Mouse (Mus musculus) megakaryocyte-erythroid progenitor cell, adult 5-6 weeks (primary cell): ENCODE results near the gene Exosc5. TPM values are rescaled to one million over a fixed set of nuclear protein-coding genes. Genes with fewer than 3 reads are reported as not detected.

Experiments
- ATAC-seq: replicated peaks from 2 replicates; pipeline ENCODE4 v1.8.0; 2016; ENCODE audit warnings: mild to moderate bottlenecking, inconsistent platforms; ENCODE audit not compliant: severe bottlenecking, poor library complexity, low FRiP score, low TSS enrichment
- total RNA-seq, 2 experiments: library from RNA; stranded (forward) in 1 of 2; stranded (reverse) in 1 of 2; fragments of 200-1000, 215-1000 nt in 1 of 2; fragments of >200 nt in 1 of 2; fragmentation: Nextera tagmentation in 1 of 2; gene quantifications; 2 replicates each; pipeline ENCODE4 v1.2.3; 2014 to 2017

Exosc5 gene
- total RNA-seq, 2 experiments from 2014 or later = 43.9 to 123 TPM

DNA sequence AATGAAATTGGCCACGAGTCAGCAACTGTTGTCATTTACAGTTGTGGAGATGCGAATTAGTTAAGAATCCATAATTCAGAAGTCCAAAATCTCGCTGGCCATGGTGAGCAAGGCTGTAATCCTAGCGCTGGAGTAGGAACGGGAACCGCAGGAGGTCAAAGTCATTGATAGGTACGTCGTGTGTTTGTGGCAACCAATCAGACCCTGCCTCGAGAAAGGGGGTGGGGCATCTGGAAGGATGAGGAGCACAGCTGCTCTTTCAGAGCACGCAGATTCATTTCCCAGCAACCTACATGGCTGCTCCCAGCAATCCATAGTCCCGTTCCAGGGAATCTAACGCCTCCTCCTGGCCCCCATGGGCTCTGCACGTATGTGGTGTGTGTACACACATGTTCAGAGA, 40.9 kb downstream of the Exosc5 start:
- no peak for ATAC-seq

DNA sequence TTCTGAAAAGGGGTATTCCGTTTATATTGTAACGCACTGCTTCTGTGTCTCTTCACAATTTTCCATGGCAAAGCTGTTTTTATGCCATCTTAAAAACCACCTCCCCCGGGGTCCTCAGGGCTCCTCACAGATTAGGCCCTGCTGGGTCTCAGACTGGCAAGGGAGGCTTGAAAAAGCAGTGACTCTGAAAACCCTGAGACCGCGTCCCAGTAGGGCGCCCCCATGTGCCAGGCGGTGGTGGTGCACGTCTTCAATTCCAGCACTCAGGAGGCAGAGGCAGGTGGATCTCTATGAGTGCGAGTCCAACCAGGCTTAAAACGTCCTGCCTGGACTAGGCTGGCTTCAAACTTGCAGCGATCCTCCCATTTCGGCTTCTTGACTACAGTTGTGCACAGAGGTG, 41.8 kb downstream of the Exosc5 start:
- ATAC-seq = no peak

DNA sequence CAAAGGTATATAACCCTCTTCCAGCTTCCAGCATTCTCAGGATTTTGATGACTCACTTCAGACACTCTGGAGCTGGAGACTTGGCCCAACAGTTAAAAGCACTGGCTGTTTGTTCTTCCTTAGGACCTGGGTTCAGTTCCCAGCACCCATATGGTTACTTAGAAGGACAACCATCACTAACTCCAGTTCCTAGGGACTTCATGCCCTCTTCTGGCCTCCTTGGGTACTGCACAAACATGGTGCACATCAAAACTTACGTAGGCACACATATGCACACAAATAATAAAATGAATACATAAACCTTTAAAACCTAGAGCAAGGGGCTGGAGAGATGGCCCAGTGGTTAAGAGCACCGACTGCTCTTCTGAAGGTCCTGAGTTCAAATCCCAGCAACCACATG, 43.4 kb downstream of the Exosc5 start:
- no peak for ATAC-seq

DNA sequence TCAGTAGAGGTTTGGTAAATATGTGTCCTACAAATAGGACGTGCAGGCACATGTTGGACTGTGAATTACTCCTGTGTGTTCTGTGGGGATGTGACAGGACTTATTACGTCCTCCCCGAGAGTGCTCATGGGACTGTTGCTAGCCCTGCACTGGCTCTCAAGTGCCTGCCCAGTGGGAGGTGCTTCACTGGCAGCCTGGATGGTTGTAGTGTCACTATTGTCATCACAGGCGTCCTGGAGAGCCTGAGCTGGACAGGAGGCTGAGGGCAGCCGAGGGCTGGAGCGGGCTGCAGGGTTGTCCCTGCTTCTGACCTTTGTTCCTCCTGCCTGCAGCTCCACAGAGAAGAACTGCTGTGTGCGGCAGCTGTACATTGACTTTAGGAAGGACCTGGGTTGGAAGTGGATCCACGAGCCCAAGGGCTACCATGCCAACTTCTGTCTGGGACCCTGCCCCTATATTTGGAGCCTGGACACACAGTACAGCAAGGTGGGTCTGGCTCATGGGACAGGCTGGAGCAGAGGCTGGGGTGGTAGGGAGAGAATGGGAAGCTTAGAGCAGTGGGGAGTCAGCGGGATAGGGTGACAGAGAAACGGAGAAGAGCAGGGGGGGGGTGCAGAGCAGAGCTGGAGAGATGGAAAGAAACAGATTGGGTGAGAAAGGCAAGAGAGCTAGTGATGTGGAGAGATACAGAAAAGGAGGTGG, 45.0 kb downstream of the Exosc5 start:
- no peak for ATAC-seq

DNA sequence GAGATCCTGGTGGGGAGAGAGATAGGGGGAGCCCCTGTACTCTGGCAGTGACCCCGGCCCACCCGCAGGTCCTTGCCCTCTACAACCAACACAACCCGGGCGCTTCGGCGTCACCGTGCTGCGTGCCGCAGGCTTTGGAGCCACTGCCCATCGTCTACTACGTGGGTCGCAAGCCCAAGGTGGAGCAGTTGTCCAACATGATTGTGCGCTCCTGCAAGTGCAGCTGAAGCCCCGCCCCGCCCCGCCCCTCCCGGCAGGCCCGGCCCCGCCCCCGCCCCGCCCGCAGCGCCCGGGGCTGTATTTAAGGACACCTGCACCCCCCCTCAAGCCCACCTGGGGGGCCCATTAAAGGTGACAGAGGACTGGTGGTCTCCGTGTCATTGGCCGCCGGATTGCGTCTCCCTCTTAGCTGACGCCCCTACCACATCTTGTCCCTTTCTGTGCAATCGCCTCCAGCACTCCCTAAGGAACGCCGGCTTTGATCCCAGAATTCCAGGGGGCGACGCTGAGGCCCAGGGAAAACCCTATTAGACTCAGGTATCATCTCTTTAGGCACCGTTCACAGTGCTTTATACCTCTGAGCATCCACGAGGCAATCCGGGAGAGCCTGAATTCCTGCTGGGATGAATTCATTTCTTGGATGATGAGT, 45.9 kb downstream of the Exosc5 start:
- no peak for ATAC-seq

DNA sequence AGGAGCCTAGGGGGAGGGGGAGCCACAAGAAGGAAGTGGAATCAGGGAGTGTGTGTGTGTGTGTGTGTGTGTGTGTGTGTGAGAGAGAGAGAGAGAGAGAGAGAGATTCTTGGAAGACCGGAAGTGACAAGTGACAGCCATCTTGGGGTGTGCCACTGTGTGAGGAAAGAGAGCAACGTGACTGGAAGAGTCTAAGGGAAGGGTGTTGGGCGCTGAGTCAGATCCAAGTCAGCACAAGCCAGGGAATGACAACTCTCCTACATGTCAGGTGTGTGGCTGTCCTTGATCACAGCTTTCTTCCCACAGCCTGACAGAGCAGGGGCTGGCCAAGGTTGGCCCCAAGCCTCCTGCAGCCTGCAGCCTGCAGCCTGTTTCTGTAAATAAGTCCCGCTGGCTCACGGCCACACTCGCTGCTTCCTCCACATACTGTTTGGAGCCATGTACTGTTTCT, 46.9 kb downstream of the Exosc5 start:
- ATAC-seq = no peak

DNA sequence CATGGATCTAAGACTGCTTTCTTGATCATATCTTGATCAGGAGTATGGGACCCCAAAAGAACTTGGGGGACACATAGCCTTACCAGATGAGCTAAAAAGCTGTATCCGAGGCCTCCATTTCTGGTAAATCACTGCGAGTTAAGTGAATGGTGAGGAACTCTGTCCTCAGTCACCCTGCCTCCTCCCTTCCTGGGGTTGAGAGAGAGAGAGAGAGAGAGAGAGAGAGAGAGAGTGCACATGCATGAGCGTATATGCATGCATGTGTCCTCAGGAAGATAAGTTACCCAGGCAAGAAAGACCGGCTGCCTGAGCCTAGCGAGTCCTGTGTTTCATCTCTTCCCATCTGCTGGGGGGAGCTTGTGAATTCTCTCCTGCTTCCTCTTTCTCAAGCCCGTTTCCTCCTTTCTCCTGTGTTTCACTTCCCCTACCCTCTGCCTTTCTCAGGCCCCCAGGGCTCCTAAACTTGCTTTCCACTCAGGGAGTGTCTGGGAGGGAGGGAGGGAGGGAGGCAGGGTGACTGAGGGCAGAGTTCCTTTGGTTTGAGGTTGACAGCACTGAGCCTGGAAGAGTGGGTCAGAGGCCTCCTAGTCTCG, 47.7 kb downstream of the Exosc5 start:
- no peak for ATAC-seq

- no peak for ATAC-seq
Observed at GRCm38 (mm10) chr7:25707581-25708292, 48.8 kb downstream of the Exosc5 start.

- peak; percentile 21 for ATAC-seq
Observed at GRCm38 (mm10) chr7:25709961-25710360, 51.0 kb downstream of the Exosc5 start.

- ATAC-seq = no peak
Observed at GRCm38 (mm10) chr7:25710519-25711130, 51.7 kb downstream of the Exosc5 start.

GRCm38 (mm10) chr7:25711165-25711564, 52.2 kb downstream of the Exosc5 start:
- no peak for ATAC-seq

DNA sequence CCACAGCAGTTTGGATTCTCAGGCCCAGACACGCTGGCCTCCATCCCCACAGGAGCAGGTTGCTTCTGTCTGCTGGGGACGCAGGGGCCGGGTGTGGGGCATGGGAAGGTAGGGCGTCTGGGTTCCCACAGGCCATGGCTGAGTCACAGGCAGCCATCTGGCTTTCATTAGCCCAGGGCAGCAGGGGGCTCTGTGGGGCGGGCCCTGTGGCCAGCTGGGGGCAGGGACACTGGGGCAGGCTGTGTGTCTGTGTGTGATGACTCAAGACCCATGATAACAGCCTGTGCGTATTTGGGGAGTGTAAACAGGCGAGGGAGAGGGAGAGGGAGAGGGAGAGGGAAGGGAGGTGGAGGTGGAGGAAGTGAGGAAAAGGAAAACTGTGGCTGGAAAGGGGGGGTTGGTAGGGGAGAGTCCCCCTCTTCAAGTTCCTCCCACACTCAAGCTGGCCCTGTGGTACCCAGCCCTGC, 52.8 kb downstream of the Exosc5 start:
- ATAC-seq = peak; percentile 42; the same call in 1 of the 2 replicates

GRCm38 (mm10) chr7:25712801-25713200, 53.8 kb downstream of the Exosc5 start:
- ATAC-seq = no peak

DNA sequence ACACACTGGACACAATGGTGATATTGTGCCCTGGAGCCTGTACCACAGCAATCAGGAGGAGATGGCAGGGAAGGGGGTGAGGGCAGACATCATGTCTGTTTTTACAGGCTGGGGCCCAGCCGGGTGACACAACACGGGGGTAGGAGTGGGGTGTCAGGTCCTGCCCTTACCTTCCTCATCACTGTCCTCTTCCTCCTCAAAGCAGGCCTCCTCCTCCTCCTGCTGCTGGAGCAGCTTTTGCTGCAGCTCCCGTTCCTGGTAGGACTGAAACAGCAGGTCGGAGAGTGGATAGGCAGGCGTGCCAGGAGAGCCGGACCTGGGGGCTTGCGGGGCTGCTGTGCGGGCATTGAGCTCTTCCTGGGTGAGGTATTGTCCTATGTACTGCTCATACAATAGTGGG, 55.6 kb downstream of the Exosc5 start:
- ATAC-seq = no peak

DNA sequence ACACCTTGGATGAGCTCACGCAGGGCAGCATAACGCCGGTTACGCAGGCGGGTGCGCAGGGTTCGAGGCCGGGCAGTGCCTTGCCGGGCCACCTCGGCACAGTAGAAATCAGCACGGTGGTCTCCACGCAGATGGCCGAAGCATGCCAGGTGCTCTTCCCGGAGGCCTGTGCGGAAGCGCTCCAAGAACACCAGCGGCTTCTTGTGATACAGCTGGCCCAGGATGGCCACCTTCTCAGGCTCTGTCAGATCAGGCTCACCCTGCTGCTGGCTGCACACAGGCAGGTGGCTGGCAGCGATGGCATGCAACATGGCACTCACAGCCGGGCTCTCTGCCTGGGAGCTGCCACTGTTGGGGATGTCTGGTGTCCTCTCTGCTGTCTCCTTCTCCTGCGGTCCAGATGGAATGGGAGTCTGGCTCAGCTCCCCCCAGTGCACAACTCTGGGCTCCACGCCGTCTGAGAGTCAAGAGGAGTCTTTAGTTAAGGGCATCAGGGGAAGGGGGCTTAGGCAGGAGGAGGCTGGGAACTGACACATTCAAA, 56.8 kb downstream of the Exosc5 start:
- no peak for ATAC-seq

GRCm38 (mm10) chr7:25717478-25717877, 58.5 kb downstream of the Exosc5 start:
- ATAC-seq = no peak

GRCm38 (mm10) chr7:25718788-25719417, 59.9 kb downstream of the Exosc5 start, which contains the start of gene Ccdc97:
Gene Ccdc97, minus strand, starts transcription at chr7:25719088.
- ATAC-seq = peak; percentile 57

DNA sequence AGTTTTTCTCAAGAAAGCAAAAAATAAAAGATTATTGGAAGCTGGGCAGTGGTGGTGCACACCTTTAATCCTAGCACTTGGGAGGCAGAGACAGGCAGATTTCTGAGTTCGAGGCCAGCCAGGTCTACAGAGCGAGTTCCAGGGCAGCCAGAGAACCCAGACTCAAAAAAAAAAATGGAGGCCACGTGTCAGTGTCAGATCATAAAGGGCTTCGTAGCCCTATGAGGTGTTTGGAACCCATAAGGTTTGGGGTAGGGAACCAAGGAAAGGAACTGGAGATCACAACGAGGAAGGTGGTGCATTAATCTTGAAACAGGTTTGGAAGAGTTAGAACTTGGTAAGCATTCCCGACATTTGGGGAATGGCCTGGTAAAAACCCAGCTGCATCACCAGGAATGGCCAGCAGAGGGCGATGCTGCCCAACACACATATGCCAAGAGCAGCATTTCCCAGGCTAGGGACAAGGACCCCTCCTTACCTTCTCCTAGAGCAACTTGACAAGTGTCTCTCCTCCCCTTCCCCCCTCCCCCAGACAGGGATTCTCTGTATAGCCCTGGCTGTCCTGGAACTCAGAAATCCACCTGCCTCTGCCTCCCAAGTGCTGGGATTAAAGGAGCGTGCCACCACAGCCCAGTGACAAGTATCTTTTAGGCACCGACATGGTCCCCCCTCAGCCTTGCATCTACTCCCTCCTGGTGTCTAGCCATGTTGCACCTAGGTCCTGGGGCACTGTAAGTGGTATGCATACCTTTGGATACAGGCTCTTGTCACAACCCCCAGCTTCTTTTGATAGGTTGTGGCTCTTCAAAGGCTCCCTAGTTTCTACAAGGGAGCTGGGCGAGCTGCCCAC, 61.0 kb downstream of the Exosc5 start:
- no peak for ATAC-seq
